Mouse (Mus musculus) heart, embryonic 15.5 days (tissue): ENCODE results near the gene Zfp30. TPM values are rescaled to one million over a fixed set of nuclear protein-coding genes. Genes with fewer than 3 reads are reported as not detected.
A peak's percentile ranks its signal among the peaks of the same experiment; 100 is the strongest.

Experiments
- ATAC-seq: fragments of 200-750 bp; cut with Nextera tagmentation; replicated peaks from 2 replicates; pipeline ENCODE4 v1.8.0; 2017; ENCODE audit warnings: low read depth, moderate TSS enrichment; ENCODE audit not compliant: insufficient number of reproducible peaks, insufficient read depth, low FRiP score
- H3K27ac ChIP-seq: fragments of 300-500 bp; sonication (generic); 2 replicates; pipeline ENCODE4 v1.5.1; 2015; ENCODE audit warnings: mild to moderate bottlenecking, inconsistent platforms
- H3K27me3 ChIP-seq: fragments of 300-500 bp; sonication (generic); 2 replicates; pipeline ENCODE4 v1.6.1; 2015; ENCODE audit warnings: inconsistent platforms
- H3K36me3 ChIP-seq: fragments of 300-500 bp; sonication (generic); 2 replicates; pipeline ENCODE4 v1.6.1; 2015; ENCODE audit warnings: mild to moderate bottlenecking, inconsistent platforms
- H3K4me1 ChIP-seq: fragments of 300-500 bp; sonication (generic); replicated peaks from 2 replicates; pipeline ENCODE4 v1.6.1; 2015; ENCODE audit warnings: inconsistent platforms
- H3K4me2 ChIP-seq: fragments of 300-500 bp; sonication (generic); 2 replicates; pipeline ENCODE4 v1.6.1; 2015; ENCODE audit warnings: inconsistent platforms, mild to moderate bottlenecking, moderate library complexity
- H3K4me3 ChIP-seq: fragments of 300-500 bp; sonication (generic); 2 replicates; pipeline ENCODE4 v1.5.1; 2015; ENCODE audit warnings: mild to moderate bottlenecking, inconsistent platforms
- H3K9ac ChIP-seq: fragments of 300-500 bp; sonication (generic); 2 replicates; pipeline ENCODE4 v1.6.1; 2015; ENCODE audit warnings: mild to moderate bottlenecking, inconsistent platforms
- H3K9me3 ChIP-seq: fragments of 300-500 bp; sonication (generic); replicated peaks from 2 replicates; pipeline ENCODE4 v1.6.1; 2016; ENCODE audit warnings: inconsistent platforms
- WGBS: fragments of 180-500 bp; shearing (Covaris S2); methylation state at CpG from one replicate; pipeline ENCODE4 v1.1.7; 2015; ENCODE audit warnings: mixed read lengths; 5-methylcytosine and 5-hydroxymethylcytosine counted together
- polyA plus RNA-seq: library from polyadenylated mRNA; unstranded; fragments of >200 nt; fragmentation: Nextera tagmentation; extraction: Ambion mirVana; gene quantifications from 2 replicates; pipeline ENCODE4 v1.2.1, GENCODE M21; 2015

Gene Zfp30
- polyA plus RNA-seq, 1 experiment from 2014 or later: 5.6 TPM

GRCm38 (mm10) chr7:29785023-29785422 lies 1.2 kb downstream of the Zfp30 start:
- 51% methylated on average over 8 of the region's 8 CpGs for WGBS
- Histone ChIP-seq H3K4me1 (peaks cover 11% of the 10 kb centered on the region), H3K4me3 (peak overlapping the region; percentile 72), H3K4me2 (peak overlapping the region; percentile 70), H3K9me3 (no peaks in the 10 kb centered on the region), H3K27me3 (no peaks in the 10 kb centered on the region), H3K27ac (no peak overlapping the region), H3K9ac (0 out of 2 replicates have a peak overlapping the region, but pooled peaks have one; percentile 11), H3K36me3 (peaks cover 23% of the 10 kb centered on the region)
- no peak for ATAC-seq

- Histone ChIP-seq H3K9me3 (no peaks in the 10 kb centered on the region), H3K4me3 (peak overlapping the region; percentile 72), H3K9ac (peak overlapping the region; percentile 11; the same call in 1 of the 2 replicates), H3K4me1 (peaks cover 11% of the 10 kb centered on the region), H3K4me2 (peak overlapping the region; percentile 70), H3K36me3 (peaks cover 32% of the 10 kb centered on the region), H3K27me3 (no peaks in the 10 kb centered on the region), H3K27ac (no peak overlapping the region)
- no peak for ATAC-seq
- whole genome bisulfite sequencing: 70% methylated on average over 5 of the region's 5 CpGs
Observed at GRCm38 (mm10) chr7:29785888-29786287, 2.1 kb downstream of the Zfp30 start.

DNA sequence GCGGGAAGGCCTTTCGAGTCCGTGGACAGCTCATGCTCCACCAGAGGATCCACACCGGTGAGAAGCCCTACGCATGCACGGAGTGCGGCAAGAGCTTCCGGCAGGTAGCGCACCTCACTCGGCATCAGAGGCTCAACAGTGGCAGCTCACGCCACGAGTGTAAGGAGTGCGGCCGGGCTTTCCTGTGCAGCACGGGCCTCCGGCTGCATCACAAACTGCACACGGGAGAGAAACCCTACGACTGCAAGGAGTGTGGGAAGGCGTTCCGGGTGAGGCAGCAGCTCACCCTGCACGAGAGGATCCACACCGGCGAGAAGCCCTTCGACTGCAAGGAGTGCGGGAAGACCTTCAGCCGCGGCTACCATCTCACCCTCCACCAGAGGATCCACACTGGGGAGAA lies 9.1 kb downstream of the Zfp30 start:
- Histone ChIP-seq H3K4me2 (no peak overlapping the region), H3K9me3 (0 out of 2 replicates have a peak, but pooled peaks cover 8% of the 10 kb centered on the region), H3K27me3 (peaks cover 7% of the 10 kb centered on the region; the same call in 1 of the 2 replicates), H3K27ac (no peak overlapping the region), H3K4me1 (no peaks in the 10 kb centered on the region), H3K9ac (no peak overlapping the region), H3K4me3 (no peak overlapping the region), H3K36me3 (peaks cover 58% of the 10 kb centered on the region)
- WGBS: 30% methylated on average over 27 of the region's 27 CpGs
- ATAC-seq: no peak

GRCm38 (mm10) chr7:29807046-29807445 lies 23.2 kb downstream of the Zfp30 start:
- Histone ChIP-seq H3K36me3 (no peaks in the 10 kb centered on the region), H3K4me1 (no peaks in the 10 kb centered on the region), H3K9me3 (no peaks in the 10 kb centered on the region), H3K27me3 (no peaks in the 10 kb centered on the region), H3K9ac (no peak overlapping the region), H3K4me3 (no peak overlapping the region), H3K27ac (no peak overlapping the region), H3K4me2 (no peak overlapping the region)
- 72% methylated on average over 5 of the region's 5 CpGs for WGBS
- no peak for ATAC-seq

DNA sequence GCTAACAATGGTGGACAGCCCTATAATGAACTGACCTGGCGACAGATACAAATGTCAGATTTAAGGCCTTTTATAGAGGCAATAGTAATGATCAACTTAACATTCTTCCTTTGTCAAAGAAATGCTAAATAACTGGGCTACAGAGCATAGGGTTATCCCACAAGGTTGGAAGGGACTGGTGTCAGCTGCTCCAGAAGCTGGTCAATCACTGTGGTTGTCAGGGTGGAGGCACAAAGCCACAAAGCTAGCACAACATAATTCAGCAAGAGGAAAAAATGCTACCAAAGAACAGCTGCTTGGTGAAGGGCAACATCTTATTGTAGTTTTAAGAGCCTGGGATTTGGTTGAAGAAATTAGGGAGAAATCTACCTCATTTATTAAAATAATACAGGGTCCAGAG lies 28.4 kb downstream of the Zfp30 start:
- peaks cover 13% of the 10 kb centered on the region for H3K4me1 ChIP-seq
- H3K9ac ChIP-seq: no peak overlapping the region
- no peak overlapping the region for H3K4me3 ChIP-seq
- no peak overlapping the region for H3K4me2 ChIP-seq
- WGBS: 82% methylated on average over 1 of the region's 1 CpGs
- H3K36me3 ChIP-seq: no peaks in the 10 kb centered on the region
- H3K27ac ChIP-seq: no peak overlapping the region
- H3K27me3 ChIP-seq: no peaks in the 10 kb centered on the region
- ATAC-seq: no peak
- no peaks in the 10 kb centered on the region for H3K9me3 ChIP-seq

DNA sequence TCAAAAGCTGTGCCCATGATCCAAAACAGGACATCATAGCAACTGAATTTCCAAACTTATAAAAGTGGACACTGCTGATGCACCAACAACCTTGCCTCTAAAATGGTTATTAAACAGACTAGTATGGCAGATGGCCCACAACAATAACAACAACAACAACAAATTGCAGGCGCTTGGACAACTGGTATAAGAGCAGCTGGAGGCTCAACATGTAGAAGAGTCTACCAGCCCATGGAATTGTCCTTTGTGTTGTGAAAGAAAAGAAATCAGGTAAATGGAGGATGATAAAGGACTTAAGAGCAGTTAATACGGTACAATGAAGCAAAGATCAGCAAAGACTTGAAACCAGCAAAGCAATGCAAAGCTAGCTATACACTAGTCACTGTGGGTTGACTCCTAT lies 30.6 kb downstream of the Zfp30 start:
- ATAC-seq: no peak
- no peak overlapping the region for H3K9ac ChIP-seq
- no peak overlapping the region for H3K4me3 ChIP-seq
- H3K4me2 ChIP-seq: no peak overlapping the region
- peaks cover 20% of the 10 kb centered on the region for H3K4me1 ChIP-seq
- WGBS: 90% methylated on average over 2 of the region's 2 CpGs
- no peaks in the 10 kb centered on the region for H3K9me3 ChIP-seq
- no peaks in the 10 kb centered on the region for H3K36me3 ChIP-seq
- H3K27me3 ChIP-seq: no peaks in the 10 kb centered on the region
- no peak overlapping the region for H3K27ac ChIP-seq

GRCm38 (mm10) chr7:29815061-29815784 lies 31.4 kb downstream of the Zfp30 start:
- Histone ChIP-seq H3K27ac (peak overlapping the region; percentile 89), H3K27me3 (no peaks in the 10 kb centered on the region), H3K4me1 (peaks cover 24% of the 10 kb centered on the region), H3K36me3 (no peaks in the 10 kb centered on the region), H3K9me3 (no peaks in the 10 kb centered on the region), H3K9ac (peak overlapping the region; percentile 61), H3K4me2 (peak overlapping the region; percentile 86), H3K4me3 (peak overlapping the region; percentile 72)
- ATAC-seq: 0 out of 2 replicates have a peak, but pooled peaks have one; percentile 1
- 2% methylated on average over 12 of the region's 12 CpGs for WGBS

GRCm38 (mm10) chr7:29815910-29816429 lies 32.2 kb downstream of the Zfp30 start, which contains the start of gene Zfp790:
Gene Zfp790, plus strand, starts transcription at chr7:29816114.
- H3K27ac ChIP-seq: peak within 1 kb of the TSS; percentile 89
- ATAC-seq: peak; percentile 95
- under 1% methylated on average over 26 of the region's 26 CpGs for WGBS
- peaks cover 24% of the 10 kb centered on the region for H3K4me1 ChIP-seq
- no peaks in the 10 kb centered on the region for H3K27me3 ChIP-seq
- H3K36me3 ChIP-seq: no peaks in the 10 kb centered on the region
- peak within 1 kb of the TSS; percentile 72 for H3K9ac ChIP-seq
- no peaks in the 10 kb centered on the region for H3K9me3 ChIP-seq
- H3K4me2 ChIP-seq: peak within 1 kb of the TSS; percentile 86
- peak within 1 kb of the TSS; percentile 72 for H3K4me3 ChIP-seq

DNA sequence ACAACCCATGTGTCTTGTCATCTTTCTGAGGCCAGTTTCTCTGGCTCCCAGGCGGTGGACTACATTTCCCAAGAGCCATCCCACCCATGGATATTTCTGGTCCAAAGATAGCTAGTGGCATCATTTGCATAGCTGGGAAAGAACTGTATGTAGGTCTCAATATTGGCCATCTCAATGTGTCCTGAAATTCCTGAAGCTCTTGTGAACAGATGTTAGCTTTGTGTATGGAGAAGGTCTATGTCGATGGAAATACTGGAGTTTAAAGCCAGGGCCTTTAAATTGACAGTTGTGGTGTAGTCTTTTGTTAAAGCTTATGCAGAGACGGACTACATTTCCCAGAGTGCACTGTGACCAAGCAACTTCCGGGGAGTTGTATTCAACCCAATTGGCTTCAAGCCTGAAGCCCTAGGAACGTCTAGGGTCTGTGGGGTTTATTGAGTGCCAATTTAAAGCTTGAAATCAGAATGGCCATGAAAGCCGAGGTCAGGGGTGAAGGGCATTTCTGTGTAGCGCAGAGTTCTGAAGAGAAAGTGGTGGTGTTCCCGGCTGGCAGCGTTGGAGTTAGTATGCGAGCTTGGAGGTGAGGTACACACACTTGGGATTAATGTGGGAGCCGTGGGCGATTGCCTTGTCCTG lies 34.9 kb downstream of the Zfp30 start:
- WGBS: 3% methylated on average over 12 of the region's 12 CpGs
- Histone ChIP-seq H3K27me3 (no peaks in the 10 kb centered on the region), H3K36me3 (peaks cover 15% of the 10 kb centered on the region; the same call in 1 of the 2 replicates), H3K9ac (peak overlapping the region; percentile 66), H3K4me1 (peaks cover 24% of the 10 kb centered on the region), H3K9me3 (no peaks in the 10 kb centered on the region), H3K27ac (peak overlapping the region; percentile 77), H3K4me3 (peak overlapping the region; percentile 61), H3K4me2 (peak overlapping the region; percentile 62)
- peak; percentile 56; the same call in 1 of the 2 replicates for ATAC-seq

GRCm38 (mm10) chr7:29828001-29828400 lies 44.2 kb downstream of the Zfp30 start:
- Histone ChIP-seq H3K4me3 (no peak overlapping the region), H3K9ac (no peak overlapping the region), H3K4me1 (no peaks in the 10 kb centered on the region), H3K27me3 (no peaks in the 10 kb centered on the region), H3K27ac (no peak overlapping the region), H3K9me3 (no peaks in the 10 kb centered on the region), H3K36me3 (peaks cover 78% of the 10 kb centered on the region), H3K4me2 (no peak overlapping the region)
- ATAC-seq: no peak
- WGBS: 94% methylated on average over 12 of the region's 12 CpGs

DNA sequence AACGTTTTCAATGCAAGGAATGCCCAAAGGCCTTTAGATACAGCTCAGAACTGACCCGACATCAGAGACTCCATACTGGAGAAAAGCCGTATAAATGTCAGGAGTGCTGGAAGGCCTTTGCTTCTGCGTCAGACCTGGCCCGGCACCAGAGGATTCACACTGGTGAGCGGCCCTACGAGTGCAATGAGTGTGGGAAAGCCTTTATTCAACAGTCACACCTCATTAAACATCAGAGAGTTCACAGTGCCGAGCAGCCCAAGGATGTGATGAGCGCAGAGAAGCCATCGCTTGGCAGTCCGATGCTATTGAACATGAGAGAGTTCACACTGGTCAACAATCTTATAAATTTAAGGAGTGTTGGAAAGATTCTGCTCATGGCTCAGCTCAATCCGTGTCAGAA lies 46.0 kb downstream of the Zfp30 start:
- Histone ChIP-seq H3K4me2 (no peak overlapping the region), H3K4me3 (no peak overlapping the region), H3K27ac (no peak overlapping the region), H3K9ac (no peak overlapping the region), H3K27me3 (no peaks in the 10 kb centered on the region), H3K4me1 (no peaks in the 10 kb centered on the region), H3K9me3 (no peaks in the 10 kb centered on the region), H3K36me3 (peaks cover 72% of the 10 kb centered on the region)
- 91% methylated on average over 12 of the region's 12 CpGs for WGBS
- no peak for ATAC-seq
